Mouse (Mus musculus): ENCODE data around the gene Lca5.
A peak's percentile ranks its signal among the peaks of the same experiment; 100 is the strongest.

Lca5 gene

DNA sequence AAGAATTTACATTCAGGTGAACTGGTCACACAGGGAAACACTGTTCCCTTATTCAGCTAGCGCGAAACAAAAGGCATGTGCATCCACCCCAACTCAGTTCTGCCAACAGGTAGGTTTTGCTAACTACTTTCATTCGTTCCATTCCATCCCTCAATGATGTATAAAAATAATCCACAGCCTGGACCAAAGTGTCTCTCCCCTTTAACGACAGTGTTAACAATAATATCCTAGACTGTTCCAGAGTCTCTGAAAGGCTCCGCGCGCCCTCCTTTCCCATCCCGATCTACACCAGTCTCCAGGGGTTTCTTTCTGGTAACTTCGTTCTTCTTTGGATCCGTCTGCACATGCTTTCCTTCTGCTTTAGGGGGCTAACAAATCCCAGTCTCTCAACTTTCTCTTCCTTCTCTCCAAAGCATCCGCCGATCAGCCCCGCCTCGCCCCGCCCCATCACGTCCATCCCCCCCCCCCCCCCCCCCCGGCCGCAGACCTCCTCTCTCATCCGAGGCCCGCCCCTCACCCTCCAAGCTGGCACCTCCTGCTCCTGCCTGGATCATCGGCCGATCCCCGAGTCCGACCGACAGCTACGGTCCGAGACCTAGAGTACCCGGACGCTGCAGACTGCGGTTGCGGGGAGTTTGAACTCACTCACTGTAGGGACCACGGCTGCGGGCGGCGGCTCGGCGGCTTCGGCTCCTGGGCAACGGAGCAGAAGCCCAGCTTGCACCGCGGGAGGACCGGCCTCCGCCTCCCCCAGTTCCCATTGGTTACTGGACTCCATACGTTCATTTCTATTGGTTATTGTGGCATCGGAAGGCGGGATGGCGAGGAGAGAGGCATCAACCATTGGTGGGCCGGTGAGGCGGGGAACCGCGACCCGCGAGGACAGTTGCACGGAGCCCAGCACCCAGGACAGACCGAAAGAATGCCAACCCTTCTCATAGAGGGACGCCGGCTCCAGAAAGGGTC, at the start of gene Lca5:
Gene Lca5, minus strand, starts transcription at position 736 of the 966 bp plus-strand sequence.
- peak; percentile 82 to 91 for DNase-seq (ENCODE audit: low spot score in 2 of 2)

DNA sequence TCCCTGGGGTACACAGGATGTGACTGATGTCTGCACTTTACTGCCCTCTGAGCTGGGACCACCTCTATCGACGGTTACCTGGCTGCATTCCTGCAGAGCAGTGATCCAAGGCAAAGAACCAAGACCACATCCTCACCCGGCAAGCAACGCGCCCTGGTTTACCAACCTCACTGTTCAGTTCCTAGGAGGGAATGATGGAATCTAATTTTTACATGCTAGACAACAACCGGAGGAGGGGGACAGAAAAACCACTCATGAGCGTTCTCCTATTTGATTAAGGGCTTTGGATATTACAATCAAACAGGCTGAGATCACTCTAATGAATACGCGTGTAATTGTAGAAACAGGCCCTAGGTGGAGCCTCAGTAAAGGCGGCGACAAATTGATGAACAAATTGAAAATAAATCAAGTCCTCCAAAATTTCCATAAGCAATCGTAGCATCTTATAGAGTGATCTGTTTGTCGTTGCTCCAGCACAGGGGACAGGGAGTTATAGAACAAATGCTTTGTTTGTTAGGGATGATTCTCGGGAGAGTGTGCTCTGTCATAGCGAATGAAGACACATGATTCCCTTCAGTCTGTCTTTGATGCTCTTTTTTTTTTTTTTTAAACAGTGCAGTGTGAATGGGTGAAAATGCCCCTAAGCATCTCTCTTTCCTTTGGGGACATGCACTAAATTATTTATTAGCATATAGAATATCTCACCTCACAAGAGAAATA, 47.7 kb upstream of the Lca5 start:
- peak in 1 of 2 experiments; percentile 3 for DNase-seq (ENCODE audit: low spot score in 2 of 2)

DNA sequence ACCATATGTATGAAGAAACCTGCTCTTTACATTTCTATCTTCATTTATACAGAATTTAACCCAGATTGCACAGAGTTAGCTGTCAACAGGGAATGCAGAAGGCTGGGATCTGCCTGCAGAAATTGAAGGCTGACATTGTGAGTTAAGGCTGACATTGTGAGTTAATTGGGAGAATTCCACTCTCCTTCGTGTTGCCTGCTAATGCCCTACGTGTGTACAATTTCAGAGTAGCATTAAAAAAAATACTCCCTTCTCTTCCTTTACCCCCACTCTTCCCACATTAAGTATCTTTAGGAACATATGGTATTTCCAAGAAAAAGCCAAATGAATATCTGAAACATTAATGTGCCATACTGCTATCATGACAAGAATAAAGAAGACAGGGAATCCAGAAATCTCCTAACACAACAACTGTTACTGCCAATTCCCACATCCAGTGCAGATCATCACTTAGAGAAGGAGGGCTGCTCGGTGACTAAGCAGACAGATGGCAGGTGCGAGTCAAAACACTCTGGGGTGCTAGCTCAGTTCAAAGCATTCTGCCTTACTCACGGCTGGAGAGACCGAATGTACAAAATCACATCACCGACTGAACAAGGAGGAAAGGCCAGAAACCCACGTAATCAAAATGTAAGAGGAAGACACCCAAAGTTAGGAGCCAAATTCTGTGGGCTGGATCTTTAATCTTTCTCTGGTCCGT, 47.0 kb upstream of the Lca5 start:
- DNase-seq (ENCODE audit: low spot score in 2 of 2), result no peak

DNA sequence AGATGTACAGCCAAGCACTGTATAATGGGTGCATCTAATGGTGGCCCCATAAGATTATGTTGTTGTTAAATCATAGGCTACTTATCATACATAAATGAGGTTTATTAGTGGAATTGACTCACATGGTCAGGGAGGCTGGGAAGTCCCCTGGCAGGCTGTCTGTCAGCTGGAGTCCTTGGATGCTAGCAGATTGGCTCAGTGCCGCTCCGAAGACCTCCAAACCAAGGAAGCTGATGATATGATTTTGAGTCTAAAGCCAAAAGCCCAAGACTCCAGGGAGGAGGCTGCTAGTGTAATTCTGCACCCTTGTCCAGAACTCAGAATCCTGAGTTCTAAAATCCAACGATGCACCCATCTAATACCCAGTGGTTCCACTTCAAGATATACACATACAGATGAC, 45.0 kb upstream of the Lca5 start:
- no peak for DNase-seq (ENCODE audit: low spot score in 2 of 2)

DNA sequence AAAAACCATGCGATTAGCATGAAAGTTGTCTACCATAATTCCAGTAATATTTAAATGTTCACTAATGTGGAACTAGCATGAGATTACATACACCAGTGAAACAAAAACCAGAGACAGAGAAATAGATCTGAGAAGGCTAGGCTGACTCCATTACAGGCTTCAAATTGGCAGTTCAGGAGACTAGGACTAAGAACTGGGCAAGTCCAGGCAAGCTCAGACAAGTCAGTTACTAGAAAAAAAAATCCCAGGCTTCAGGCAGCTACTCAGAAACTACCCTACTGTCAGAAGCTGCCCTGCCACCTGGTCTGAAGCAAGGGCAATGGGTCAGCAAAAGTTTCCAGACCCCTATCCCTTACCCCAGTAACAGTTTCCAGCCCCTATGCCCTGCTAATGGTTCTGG, 44.4 kb upstream of the Lca5 start:
- DNase-seq (ENCODE audit: low spot score in 2 of 2), result no peak

DNA sequence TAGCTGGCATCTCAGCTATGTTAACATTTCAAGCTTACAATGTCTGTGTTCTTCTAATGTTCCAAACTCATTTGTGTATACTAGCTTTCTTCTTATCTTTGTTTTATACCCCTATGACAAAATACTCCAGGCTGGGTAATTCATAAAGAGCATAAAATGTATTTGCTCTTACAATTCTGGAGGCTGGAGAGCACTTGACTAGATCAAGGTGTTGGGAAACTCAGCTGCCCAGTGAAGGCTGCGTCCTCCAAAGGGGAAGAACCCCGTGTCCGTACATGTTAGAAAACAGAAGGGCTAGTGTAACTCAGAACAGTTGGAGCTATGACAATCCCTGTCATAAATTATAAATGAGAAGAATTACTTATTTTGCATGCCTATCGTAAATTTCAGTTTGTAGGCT, 42.5 kb upstream of the Lca5 start:
- DNase-seq (ENCODE audit: low spot score in 2 of 2), result no peak

DNA sequence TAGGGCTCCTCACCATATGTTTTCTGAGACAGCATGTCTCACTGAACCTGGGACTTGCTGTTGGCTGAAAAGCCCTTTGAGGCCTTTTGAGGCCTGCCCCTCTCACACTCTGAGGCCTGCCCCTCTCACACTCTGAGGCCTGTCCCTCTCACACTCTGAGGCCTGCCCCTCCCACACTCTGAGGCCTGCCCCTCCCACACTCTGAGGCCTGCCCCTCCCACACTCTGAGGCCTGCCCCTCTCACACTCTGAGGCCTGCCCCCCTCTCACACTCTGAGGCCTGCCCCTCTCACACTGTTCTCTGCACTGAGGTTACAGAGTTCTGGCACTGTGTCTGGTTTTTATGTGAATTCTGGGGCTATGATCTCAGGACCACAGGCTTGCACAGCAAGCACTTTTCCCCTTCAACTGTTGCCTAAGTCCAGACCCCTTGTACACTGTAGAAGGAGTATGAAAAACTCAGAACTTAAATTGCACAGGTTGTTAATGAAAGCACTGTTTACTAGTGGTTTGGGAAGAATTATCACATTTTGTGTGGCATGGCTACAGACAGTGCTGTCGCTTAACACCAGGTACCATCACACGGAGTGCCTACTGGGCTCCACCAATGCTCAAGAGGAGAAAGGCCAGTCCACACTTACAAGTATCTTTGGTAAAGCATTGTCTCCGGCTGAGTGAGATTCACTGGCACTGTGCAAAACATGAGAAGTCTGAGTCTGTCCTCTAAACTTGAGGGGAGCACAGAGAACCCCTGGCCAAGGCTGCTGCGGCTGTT, 41.4 kb upstream of the Lca5 start:
- no peak for DNase-seq (ENCODE audit: low spot score in 2 of 2)

DNA sequence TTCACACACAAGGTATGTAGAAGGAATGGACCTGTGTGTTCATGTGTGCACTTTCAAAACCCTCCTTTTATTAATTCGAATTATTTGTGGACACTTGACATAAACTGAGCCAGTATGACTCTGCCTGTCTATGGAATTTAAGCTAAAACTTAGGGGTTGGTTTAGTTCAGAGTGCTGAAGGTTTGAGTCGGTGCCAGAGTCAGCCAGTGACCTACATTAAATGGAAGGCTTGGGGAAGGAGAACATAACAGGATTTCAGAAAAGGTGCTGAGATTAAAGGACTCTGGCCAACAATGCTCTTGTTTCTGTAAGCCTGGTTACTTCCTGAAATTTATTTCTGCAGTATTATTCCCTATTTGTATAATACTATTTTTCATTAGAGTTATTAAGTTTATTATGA, 28.9 kb upstream of the Lca5 start:
- no peak for DNase-seq (ENCODE audit: low spot score in 2 of 2)

DNA sequence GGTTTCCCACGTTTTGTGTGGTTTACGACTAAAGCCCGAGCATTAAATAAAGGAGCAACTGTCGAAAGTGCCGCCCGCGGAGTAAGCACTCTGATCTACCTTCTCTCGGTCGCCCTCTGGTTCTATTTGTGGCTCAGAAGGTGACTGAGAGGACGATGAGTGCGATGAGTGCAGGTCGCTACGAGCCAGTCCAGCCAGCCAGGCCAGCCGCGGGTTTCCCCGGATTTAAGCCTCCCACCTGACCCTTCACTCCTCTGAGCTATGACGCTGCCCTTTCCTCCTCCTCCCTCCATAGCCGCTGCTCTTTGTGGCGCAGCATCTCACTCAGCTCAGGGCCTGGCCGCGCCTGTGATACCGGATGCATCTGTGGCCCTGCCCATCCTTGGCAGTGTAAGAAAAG, 6.8 kb upstream of the Lca5 start:
- DNase-seq (ENCODE audit: low spot score in 2 of 2), result peak; percentile 18 to 58

DNA sequence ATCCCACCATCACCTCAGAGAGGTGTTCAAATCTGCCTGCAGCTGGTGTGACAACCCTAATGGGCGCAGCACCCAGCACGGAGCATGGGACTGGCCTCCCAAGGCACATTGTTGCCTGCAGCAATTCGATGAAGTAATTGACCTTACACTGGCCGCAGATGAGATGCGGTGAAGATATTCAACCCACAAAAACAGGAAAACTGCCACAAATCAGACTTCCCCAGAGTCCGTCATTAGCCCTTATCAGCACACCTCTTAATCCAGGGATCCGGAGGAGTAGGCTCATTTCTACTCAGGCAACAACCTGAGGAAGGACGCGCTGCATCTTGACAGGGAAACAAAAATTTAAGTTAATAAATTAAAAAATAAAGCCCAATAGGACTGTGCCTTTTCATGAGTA, 6.2 kb upstream of the Lca5 start:
- no peak for DNase-seq (ENCODE audit: low spot score in 2 of 2)

DNA sequence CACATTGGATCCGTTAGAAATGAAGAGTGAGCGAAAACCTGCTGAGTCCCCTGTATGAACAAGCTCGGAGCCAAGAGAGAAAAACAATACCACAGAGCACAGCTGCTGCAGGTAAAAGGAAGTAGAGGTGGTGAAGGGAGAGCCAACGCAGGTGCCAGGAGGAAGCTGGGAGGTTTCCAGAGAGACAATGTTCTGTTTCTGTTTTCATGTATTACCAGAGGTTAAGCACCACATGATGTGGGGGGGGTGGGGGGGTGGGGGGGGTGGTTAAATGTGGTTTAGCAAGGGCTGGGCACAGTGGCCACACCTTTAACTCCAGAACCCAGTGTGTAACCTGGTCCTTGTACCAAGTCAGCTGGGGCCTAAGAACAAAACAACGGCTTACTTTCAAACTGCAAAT, 3.3 kb downstream of the Lca5 start:
- no peak for DNase-seq (ENCODE audit: low spot score in 2 of 2)

DNA sequence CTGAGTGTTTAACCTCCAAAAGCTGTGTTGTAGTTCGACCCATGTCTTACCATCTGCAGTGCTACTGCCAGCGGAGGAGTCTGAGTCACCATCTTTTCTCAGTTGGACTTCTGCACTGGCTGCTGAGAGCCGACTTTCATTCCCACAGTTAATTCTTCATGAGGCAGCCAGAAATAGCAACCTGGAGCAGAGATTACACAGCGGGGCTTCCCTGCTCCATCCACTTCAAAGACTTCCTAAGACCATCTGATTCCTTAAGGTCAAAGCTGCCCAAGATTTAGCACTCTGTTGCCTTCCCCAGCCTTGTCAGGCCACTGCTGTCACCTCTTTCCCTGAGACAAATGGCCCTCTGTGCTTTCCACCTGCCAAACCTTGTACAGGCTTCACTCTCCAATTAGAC, 6.4 kb downstream of the Lca5 start:
- no peak for DNase-seq (ENCODE audit: low spot score in 2 of 2)

DNA sequence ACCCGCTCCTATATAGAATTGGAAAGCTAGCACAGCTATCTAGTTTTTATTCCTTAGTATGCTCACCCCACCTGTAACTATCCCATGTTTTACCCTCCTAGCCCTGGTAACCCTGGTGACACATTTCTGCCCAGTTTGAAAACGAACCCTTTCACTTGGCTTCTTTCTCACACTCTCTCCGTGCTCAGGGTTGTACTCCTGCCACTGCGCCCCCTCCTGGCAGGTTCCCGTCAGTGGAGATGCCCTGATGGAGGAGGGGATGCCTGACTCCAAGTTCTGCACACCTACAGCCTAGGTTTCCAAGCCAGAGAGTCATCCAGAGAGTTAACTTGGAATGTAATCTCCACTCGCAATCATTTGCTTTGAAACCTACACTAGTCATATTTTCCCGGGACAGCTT, 7.3 kb downstream of the Lca5 start:
- no peak for DNase-seq (ENCODE audit: low spot score in 2 of 2)

DNA sequence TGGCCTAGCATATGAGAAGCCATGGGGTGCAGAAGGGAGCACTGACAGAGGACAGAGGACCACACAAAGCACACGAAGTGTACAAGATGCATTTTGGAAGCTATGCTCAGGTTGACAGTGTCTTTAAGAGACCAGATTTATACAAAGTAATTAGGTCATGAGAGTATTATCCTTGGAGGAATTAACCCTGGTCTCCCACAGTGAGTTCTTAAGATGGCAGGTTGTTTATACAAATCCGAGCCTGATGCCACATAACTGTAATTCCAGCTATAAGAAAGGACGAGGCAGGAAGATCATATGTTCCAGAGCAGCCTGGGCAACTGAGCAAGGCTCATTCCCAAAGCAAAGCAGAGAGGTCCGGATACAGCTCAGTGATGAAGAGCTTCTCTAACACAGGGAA, 13.0 kb downstream of the Lca5 start:
- no peak for DNase-seq (ENCODE audit: low spot score in 2 of 2)

DNA sequence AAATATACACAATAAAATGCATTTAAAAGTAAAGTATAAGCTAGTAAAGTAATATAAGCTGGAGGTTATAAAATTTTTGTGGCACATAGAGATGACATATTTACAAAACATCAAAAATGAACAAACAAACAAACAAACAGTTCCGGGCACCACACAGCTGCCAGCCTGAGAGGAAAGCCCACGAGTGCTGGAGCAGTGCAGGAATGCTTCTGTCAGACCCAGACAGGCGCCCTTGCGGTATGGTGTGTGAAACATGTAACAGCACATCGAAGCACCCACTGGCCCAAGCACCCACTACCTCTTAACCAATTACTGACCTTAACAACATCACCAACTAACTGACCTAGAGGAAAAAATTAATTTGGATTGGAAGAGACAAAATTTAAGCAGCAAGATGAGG, 22.0 kb downstream of the Lca5 start:
- DNase-seq (ENCODE audit: low spot score in 2 of 2), result no peak

DNA sequence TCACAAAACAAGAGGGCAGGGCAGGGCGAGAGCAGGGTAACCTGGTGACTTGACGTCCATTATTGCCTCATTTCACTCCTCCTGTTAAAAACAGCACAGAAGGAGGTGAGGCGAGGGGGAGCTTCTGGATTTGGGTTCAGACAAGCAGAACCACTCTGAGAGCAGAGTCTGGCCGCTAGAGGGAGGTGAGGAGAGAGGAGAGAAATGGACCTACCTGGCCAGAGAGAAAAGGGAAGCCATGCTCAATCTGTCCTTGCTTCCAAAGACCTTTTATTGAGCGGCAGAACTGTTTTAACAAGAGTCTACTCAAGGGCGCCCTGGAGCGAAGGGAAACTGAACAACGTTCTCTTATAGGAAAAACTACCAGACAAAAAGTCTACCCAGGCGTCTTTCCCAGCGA, 27.9 kb downstream of the Lca5 start:
- DNase-seq (ENCODE audit: low spot score in 2 of 2), result no peak

DNA sequence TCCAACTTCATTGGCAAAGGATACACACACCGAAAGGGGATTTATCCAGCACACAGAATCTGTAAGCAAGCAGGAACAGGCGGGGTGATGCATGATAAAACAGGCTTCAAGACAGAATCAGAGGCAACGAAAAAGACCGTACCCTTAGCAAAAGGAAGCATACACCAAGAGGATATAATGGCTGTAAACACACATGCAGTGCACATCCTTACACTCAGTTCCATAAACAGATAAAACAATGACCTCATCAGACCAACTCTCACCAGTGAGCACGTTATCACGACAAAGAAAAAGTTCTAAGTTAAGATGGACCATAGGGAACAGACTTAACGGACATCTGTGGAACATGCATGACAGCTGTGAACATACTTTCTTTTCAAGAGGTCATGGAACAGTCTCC, 35.8 kb downstream of the Lca5 start:
- no peak for DNase-seq (ENCODE audit: low spot score in 2 of 2)

DNA sequence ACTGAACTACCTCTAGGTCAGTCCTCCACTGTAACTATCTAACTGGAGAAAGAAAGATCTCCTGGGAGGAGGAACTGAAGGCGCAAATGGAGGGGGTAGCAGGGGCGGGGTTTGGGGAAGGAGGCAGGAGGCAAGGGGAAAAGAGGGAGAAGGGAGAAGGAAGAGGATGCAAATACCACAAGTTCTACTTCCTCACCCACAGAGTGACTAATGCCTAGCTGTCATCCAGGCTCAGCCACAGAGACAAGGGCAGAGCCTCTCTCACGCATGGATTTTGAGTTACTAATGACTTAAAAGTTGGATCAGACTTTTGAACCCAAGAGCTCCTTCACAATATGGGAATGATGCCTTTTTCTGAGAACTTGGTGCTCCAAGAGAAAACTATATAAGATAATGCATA, 40.1 kb downstream of the Lca5 start:
- no peak for DNase-seq (ENCODE audit: low spot score in 2 of 2)

DNA sequence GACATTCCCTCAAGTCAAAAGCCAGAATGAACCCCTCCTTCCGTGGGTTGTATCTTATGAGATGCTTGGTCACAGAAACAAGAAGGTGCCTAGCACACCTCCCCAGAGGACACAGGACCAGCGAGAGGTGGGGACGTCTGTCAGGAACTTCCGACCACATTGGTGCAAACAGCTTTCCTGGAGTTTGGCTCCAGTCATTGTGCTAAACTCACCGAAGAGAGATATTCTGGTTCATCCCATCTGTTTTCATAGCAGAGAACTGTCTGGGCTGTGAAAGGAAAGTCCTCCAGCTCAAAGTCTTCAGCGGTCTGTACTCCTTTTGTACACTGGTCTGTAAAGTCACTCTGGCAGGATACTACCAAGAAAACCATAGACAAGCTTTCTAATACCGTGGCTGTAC, 41.5 kb downstream of the Lca5 start:
- no peak for DNase-seq (ENCODE audit: low spot score in 2 of 2)

DNA sequence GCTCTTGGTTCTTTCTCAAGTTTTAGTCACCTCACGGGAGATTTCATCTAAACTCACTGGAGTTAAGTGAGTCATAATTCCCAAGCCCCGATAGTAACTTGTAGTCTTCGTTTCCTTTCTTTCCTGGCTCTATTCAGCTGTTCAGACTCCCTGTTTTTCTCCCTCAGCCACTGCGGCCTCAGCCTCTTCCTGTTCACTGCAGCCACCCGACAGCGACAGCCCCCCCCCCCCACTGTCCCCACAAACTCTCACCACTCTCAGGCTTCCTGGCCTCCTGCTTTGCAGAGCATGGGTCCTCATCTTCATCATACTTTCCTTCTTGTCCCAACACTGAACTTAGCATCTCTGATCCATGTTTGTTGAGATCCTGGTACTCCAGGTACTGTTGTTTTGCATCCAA, 42.7 kb downstream of the Lca5 start:
- no peak for DNase-seq (ENCODE audit: low spot score in 2 of 2)

DNA sequence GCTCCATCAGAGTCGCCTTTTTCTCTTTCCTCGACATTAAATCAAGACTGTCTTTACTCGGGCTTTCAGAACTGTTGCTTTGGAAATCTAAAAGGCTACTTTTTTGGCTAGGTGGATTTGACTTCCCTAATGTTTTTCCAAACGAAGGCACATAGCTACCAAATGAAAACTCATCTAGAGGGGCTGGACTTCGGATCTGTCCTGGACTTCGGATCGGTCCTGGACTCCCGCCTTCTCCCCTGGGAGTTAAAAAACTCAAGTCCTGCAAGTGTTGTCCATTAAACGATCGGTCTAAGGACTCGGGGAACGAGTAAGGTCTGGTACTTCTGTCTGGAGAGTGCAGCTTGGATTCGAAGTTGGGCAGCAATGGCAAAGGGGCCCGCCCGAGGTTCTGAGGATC, 45.5 kb downstream of the Lca5 start:
- DNase-seq (ENCODE audit: low spot score in 2 of 2), result no peak

DNA sequence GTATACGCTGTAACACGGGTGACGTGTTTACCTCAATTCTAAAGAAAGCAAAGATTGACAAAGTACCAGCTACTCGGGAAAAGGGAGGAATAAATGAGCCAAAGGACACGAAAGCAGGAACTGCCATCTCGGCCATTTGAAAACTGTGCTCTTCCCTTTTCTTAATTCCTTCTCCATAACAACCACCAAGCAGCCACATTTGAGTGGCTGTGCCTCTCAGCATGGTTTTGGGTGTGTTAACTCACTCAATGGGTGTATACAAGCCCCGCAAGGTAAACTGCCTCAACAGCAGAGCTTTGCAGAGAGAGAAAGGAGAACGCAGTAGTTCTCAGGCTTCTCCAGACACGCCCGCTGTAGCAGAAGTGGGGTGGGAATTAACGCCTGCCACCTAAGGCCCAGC, 48.9 kb downstream of the Lca5 start:
- no peak for DNase-seq (ENCODE audit: low spot score in 2 of 2)

Data from urinary bladder, adult 18-20 months (tissue).